Comparison of ENCODE assay signal across 9 mouse cellular contexts in genomic region chr1:35839446-35839845, GRCm38 (mm10).
DNase-seq lines count a peak whose midpoint lies in the region; ATAC-seq lines count a peak whose summit lies in the region.
"Had no signal": no experiment of that assay in that cellular context is flagged by ENCODE, and none has a peak within 500 bp of the region (broad histone marks: within the 10 kb centered on the region; RNA-seq: fewer than 3 reads in every experiment).

No protein-coding gene starts in this region.

- no peaks in the 10 kb centered on the region for H3K36me3 ChIP-seq in forebrain, embryonic 10.5 days (replicated peaks)
- H3K36me3 ChIP-seq in forebrain, embryonic 12.5 days (replicated peaks): no peaks in the 10 kb centered on the region
- H3K36me3 ChIP-seq in limb, embryonic 10.5 days: no peaks in the 10 kb centered on the region
- H3K36me3 ChIP-seq: limb, embryonic 13.5 days had no signal

- H3K9me3 ChIP-seq in forebrain, embryonic 10.5 days: no peaks in the 10 kb centered on the region
- H3K9me3 ChIP-seq in forebrain, embryonic 12.5 days: no peaks in the 10 kb centered on the region
- H3K9me3 ChIP-seq in limb, embryonic 10.5 days (replicated peaks): no peaks in the 10 kb centered on the region
- H3K9me3 ChIP-seq: limb, embryonic 13.5 days had no signal

- peak; percentile 41 for DNase-seq in forebrain, embryonic 10.5 days (ENCODE audit: extremely low spot score, low spot score)
- DNase-seq in urinary bladder, postnatal 14 days (ENCODE audit: low spot score): peak; percentile 56
- DNase-seq in urinary bladder, adult 18-20 months (ENCODE audit: low spot score in 2 of 2): no peak
- DNase-seq in embryo, embryonic 11.5 days (ENCODE audit: low read depth, low spot score): peak; percentile 27
- DNase-seq in limb, embryonic 10.5 days (ENCODE audit: low spot score): peak; percentile 59
- DNase-seq in spleen, adult 12 weeks (ENCODE audit: low spot score): peak; percentile 25
- no peak for DNase-seq in left cerebral cortex, adult 11 months (ENCODE audit: low spot score)

- H3K27me3 ChIP-seq in forebrain, embryonic 10.5 days (ENCODE audit: poor library complexity, severe bottlenecking): no peaks in the 10 kb centered on the region
- H3K27me3 ChIP-seq in forebrain, embryonic 12.5 days: no peaks in the 10 kb centered on the region
- no peaks in the 10 kb centered on the region for H3K27me3 ChIP-seq in limb, embryonic 10.5 days (ENCODE audit: low read depth, poor library complexity, severe bottlenecking)
- H3K27me3 ChIP-seq: limb, embryonic 13.5 days had no signal

- no peak overlapping the region for H3K4me3 ChIP-seq in forebrain, embryonic 10.5 days
- H3K4me3 ChIP-seq in forebrain, embryonic 12.5 days (replicated peaks): no peak overlapping the region
- H3K4me3 ChIP-seq in limb, embryonic 10.5 days: no peak overlapping the region
- H3K4me3 ChIP-seq: limb, embryonic 13.5 days had no signal

- no peak for ATAC-seq in forebrain, embryonic 12.5 days (ENCODE audit: low FRiP score)

- no peak overlapping the region for H3K27ac ChIP-seq in forebrain, embryonic 10.5 days
- H3K27ac ChIP-seq in forebrain, embryonic 12.5 days: no peak overlapping the region
- no peak overlapping the region for H3K27ac ChIP-seq in limb, embryonic 10.5 days
- H3K27ac ChIP-seq: limb, embryonic 13.5 days had no signal

- 71% methylated on average over 6 of the region's 6 CpGs for WGBS in forebrain, embryonic 10.5 days
- 74% methylated on average over 6 of the region's 6 CpGs for WGBS in forebrain, embryonic 12.5 days
- WGBS in limb, embryonic 10.5 days: 70% methylated on average over 6 of the region's 6 CpGs

- H3K9ac ChIP-seq in forebrain, embryonic 12.5 days: no peak overlapping the region
- H3K9ac ChIP-seq: limb, embryonic 13.5 days had no signal

- H3K4me1 ChIP-seq in forebrain, embryonic 10.5 days: no peaks in the 10 kb centered on the region
- no peaks in the 10 kb centered on the region for H3K4me1 ChIP-seq in forebrain, embryonic 12.5 days
- H3K4me1 ChIP-seq in limb, embryonic 10.5 days: no peaks in the 10 kb centered on the region
- H3K4me1 ChIP-seq: limb, embryonic 13.5 days had no signal

- H3K4me2 ChIP-seq in forebrain, embryonic 12.5 days: no peak overlapping the region
- H3K4me2 ChIP-seq: limb, embryonic 13.5 days had no signal

Comparison
In these comparisons a context has a peak if more than half of its experiments do, and no peak if none do; other contexts are left out.
1. DNase-seq: peak in forebrain, embryonic 10.5 days (single experiment), urinary bladder, postnatal 14 days (single experiment), embryo, embryonic 11.5 days (single experiment), limb, embryonic 10.5 days (single experiment) and spleen, adult 12 weeks (single experiment); none in urinary bladder, adult 18-20 months (0 of 2) and left cerebral cortex, adult 11 months (single experiment).